Mouse (Mus musculus) heart, postnatal 14 days (tissue): ENCODE results near the gene Soga1. TPM values are rescaled to one million over a fixed set of nuclear protein-coding genes. Genes with fewer than 3 reads are reported as not detected.

Experiments
- DNase-seq, 2 experiments: peaks; one replicate each; pipeline ENCODE4 v3.0.0; 2021 to 2022
- intact Hi-C: fragments of 180-260 bp; cut with DNase I; formaldehyde crosslinking; loops from one replicate; pipeline ENCODE4 v1.15.1; 2025
- total RNA-seq, 2 experiments: library from RNA; stranded (reverse); gene quantifications; 2 replicates each; pipeline ENCODE4 v1.2.3; 2021

Gene Soga1
- total RNA-seq, 2 experiments from 2014 or later, result 22.8 to 23.8 TPM

GRCm38 (mm10) chr2:157048395-157049181 lies 30.5 kb downstream of the Soga1 start:
- intact Hi-C loops, result no loop called here
- DNase-seq, result no peak

DNA sequence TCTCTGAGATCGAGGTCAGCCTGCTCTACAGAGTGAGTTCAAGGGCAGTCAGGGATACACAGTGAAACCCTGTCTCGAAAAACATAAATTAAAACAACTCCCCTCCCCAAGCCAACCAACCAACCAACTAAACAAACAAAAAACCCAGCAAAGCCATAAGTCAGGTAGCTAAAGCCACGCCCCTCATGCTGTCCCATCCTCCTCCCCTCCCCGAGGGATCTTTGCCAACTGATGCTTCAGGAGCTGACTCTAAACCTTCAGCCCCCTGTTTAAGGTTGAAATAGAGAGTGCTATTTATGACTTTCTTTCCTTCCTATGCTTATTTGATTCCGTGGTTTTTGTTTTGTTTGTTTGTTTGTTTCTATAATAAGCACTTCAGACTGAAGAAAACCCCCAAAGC lies 32.1 kb downstream of the Soga1 start:
- intact Hi-C loops, result no loop called here

DNA sequence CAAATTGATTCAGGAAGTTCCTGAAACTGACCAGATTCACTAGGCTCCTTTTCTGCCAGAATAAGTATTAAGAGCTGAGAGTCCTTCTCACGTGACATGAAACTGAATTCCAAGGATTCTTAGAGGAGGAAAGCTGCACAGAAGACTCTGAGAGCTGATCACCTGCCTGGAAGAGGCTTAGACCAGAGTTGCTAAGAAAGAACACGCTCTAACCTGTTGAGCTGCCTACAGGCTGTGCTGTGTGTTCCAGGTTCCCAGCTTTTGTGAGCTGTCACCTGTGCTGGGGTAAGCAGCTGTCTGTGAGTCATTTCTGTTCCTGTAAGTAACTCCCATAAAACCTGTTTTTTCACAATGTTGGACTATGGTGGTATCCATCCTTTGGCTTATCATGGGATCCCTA lies 33.1 kb downstream of the Soga1 start:
- no peak for DNase-seq
- intact Hi-C loops, result no loop called here

More for the DNA sequence above, 32.1 kb downstream of the Soga1 start:
- no peak for DNase-seq

GRCm38 (mm10) chr2:157043987-157044386 lies 35.1 kb downstream of the Soga1 start:
- DNase-seq, result no peak
- intact Hi-C loops, result loop anchor here (5.0 kb wide), 1 partner anchor 33 kb away; the partner anchor contains the start of gene Soga1

DNA sequence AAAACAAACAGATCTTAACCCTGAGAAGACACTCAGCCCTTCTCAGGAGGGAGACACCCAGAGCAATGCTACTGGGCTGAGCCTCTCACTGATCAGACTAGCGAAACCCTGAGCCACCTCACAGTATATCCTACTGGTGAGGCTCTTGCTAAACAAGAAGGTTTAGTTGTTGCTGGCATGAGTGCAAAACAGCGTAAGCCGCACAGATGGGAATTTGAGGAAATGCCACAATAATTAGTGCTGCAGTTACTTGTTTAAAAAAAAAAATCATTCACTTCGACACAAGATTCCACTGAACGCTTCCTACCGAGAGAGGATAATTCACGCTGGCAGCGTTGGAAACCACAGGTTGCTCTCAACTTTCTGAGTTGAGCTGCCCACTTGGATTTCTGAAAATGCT lies 35.5 kb downstream of the Soga1 start:
- DNase-seq, result no peak
- intact Hi-C loops, result loop anchor here (5.0 kb wide), 1 partner anchor 34 kb away; the partner anchor contains the start of gene Soga1

GRCm38 (mm10) chr2:157041421-157041820 lies 37.6 kb downstream of the Soga1 start:
- DNase-seq, result no peak
- intact Hi-C loops, result loop anchor here (5.0 kb wide), 1 partner anchor 36 kb away; the partner anchor contains the start of gene Soga1

- DNase-seq, result no peak
- intact Hi-C loops, result loop anchor here (5.0 kb wide), 1 partner anchor 37 kb away; the partner anchor contains the start of gene Soga1
These were observed 38.4 kb downstream of the Soga1 start for GRCm38 (mm10) chr2:157040649-157041046.

DNA sequence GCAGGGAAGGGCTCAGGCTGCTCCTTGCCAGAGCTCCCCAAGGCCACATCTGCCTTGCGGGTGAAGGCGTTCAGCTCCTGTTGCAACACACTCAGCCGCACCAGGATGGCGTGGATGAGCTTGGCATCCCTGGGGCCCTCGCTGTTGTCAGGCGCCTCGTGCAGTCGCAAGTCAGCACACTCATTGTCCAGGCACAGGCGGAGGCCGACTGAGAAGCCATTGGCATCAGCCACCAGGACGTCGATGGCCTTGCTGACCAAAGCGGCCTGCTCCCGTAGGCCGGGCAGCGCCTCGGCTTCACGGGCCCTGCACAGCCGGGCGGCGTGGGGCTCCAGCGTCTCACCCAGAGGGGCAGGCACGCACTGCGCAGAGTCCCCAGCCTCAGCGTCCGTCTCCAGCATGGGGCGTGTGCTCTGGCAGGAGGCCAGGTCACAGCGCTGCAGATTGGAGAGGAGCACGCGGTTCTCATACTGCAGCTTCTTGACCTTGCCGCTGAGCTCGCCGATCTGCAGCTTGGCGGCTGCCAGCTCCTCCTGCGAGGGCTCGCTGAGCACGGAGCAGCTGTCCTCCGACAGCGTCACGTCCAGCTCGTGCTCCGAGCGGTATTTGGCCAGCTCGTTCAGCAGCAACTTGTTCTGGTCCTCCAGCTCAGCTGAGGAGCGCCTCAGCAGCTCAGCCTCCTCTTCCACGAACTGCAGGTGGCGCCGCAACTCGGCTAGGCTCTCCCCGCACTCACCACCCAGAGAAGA lies 39.0 kb downstream of the Soga1 start:
- intact Hi-C loops, result loop anchor here (5.0 kb wide), 1 partner anchor 37 kb away; the partner anchor contains the start of gene Soga1
- peak; percentile 42 to 51 for DNase-seq

DNA sequence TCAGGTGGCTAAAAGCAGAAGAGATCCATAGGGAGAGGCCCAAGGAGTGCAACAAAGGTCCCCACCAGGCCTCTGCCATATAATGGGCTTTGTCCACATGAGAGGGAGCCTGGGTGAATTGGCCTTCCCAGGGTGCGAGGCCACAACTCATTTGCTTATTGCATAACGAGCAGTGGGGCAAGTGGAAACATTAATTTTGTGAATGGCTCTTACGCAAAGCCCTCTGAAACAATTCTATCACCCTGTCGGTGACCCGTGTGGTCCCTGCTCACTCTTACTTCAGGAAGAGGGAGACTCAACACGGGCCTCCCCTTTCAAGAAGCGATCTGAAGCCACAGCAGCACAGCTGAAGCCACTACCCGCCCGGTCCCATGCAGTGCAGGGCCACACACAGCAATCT lies 41.8 kb downstream of the Soga1 start:
- no peak for DNase-seq
- intact Hi-C loops, result no loop called here

DNA sequence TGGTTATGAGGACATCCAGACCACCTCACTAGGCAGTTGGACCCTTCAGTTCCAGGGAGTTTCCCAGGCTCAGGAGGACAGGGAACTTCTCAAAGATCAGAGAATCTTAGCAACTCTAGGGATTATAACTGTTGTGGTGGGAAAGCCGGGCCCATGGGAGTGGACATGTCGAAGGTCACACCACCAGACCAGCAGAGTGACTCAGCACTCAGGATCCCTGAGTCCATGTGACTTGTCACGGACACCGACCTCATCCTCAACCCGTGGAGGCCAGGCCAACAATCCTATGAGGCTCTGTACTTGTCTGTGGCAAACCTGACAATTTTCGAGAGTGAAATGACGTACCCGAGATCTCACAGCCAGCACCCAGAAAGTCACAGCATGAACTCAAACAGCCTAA lies 42.7 kb downstream of the Soga1 start:
- no peak for DNase-seq
- intact Hi-C loops, result no loop called here

DNA sequence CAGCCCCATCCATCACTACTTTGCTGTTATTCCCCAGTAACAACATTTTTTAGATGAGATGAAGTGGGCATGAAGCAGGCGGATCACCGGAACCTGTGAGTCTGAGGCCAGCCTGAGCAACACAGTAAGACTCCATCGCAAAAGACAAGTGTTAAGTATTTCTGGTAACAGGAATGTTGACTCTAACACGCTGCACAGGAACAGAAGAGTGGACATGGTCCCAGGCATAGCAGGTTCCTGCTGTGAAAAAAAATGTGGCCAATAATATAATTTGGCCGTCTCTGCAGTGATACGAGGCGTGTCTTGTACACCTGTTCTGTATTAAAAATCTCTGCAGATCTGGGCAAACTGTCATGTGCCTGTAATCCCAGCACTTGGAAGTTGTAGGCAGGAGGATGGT lies 43.7 kb downstream of the Soga1 start:
- DNase-seq, result no peak
- intact Hi-C loops, result no loop called here

DNA sequence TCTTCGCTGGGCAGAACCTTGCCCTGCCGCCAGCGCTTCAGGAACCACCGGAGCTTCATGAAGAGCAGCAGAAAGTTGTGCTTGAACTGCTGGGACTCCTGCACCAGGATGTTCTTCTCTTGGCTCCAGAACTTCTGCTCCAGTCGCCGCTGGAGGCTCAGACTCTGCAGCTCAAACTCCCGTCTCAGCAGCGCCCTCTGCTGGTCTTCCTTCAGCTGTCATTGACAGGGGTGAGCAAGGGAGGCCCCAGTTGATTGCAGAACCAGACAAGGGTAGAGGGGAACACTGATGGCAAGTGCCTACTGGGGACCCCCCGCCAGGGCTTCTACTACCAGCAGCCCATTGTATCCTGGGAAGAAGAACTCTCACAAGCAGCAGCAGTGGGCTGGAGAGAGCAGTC lies 48.2 kb downstream of the Soga1 start:
- DNase-seq, result peak; percentile 87 to 93
- intact Hi-C loops, result loop anchor here (2.0 to 5.0 kb wide), 3 partner anchors 48 to 129 kb away; partner anchors contain the start of gene Soga1

GRCm38 (mm10) chr2:157028261-157028660 lies 50.8 kb downstream of the Soga1 start:
- intact Hi-C loops, result no loop called here
- no peak for DNase-seq

DNA sequence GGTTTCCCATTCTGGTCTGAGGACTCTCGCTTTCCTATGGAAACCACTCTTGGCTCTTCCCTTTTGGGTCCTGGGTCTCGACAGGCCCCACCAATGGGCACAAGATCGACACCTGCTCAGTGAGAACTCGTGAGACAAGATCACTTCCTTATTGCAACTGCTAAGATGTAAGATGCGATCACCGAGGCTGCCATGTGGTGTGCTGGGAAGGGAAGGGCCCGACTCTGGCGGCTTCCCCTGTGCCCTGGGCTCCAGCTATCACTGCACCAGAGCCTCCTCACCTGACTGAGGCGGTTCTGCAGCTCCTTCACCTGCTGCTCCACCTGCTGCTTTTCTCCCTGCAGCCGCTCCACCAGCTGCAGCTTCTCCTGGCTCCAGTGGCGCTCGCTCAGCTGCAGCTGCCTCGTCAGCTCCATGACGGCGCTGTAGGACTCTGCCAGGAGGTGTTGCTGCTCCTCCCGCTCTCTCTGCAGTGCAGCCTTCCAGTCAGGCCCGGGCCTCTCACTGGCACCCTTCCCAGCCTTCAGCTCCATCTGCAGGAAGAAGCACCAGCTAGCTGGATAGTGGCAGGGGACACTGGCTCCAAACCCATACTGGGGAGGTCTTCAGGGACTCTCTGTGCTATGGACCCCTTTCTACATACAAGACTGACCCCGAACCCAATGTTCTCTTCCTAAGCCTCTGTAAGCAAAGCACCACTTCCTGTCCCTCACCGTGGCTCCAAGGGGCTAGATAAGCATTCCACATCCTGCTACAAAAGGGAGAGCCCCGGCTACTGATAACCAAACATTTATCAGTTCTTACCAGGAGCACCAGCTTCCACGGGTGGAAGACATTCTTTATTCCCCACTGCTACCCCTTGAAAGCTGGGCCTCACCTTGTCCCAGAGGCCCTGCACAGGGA lies 51.7 kb downstream of the Soga1 start:
- DNase-seq, result peak; percentile 57 to 62
- intact Hi-C loops, result no loop called here

DNA sequence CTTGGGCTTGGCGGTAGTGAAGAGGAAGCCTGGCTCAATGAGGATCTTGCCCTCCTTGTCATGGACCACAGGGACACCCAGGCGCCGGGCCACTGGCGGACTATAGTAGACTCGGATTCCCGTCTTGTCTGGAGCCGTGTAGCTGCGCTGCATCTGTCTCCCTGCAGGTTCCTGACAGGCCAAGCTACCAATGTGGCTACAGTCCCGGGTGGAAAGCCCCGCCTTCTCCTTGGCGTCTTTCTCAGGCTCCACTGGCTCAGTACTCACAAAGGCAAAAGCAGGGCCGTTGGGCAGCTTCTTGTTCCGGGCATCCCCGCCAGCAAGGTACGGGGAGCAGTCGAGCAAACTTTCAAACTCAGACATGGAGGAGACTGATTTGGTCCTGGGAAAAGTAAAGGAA lies 57.9 kb downstream of the Soga1 start:
- intact Hi-C loops, result no loop called here
- DNase-seq, result no peak

DNA sequence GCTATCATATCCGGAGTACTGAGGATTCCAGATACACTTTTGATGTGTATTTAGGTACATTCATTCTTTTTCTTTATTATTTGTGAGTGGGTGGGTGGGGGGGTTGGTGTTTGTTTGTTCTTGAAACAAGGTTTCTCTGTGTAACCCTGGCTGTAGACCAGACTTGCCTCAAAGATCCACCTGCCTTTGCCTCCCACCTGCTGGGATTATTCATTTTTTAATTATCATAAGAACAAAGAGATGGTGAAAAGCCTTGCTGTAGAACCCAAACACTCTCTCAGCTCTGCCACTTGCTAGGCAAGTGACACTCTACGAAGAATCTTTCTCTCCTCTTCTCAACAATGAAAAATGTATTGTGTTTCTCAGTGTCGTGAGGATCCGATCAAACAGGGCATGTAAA lies 59.8 kb downstream of the Soga1 start:
- DNase-seq, result no peak
- intact Hi-C loops, result no loop called here

GRCm38 (mm10) chr2:157016529-157017270 lies 62.4 kb downstream of the Soga1 start:
- no peak for DNase-seq
- intact Hi-C loops, result no loop called here

GRCm38 (mm10) chr2:157012341-157012740 lies 66.7 kb downstream of the Soga1 start:
- intact Hi-C loops, result no loop called here
- DNase-seq, result no peak

GRCm38 (mm10) chr2:157010634-157011310 lies 68.3 kb downstream of the Soga1 start:
- intact Hi-C loops, result no loop called here

More at GRCm38 (mm10) chr2:157010634-157011310, 68.3 kb downstream of the Soga1 start:
- DNase-seq, result no peak
